Mouse (Mus musculus) A20 (cell line): ENCODE data around the gene Rims3.

Experiments used
- DNase-seq: peaks from one replicate; pipeline ENCODE4 v3.0.0-alpha.2; 2011; ENCODE audit warnings: low read depth, low spot score

Rims3 gene

DNA sequence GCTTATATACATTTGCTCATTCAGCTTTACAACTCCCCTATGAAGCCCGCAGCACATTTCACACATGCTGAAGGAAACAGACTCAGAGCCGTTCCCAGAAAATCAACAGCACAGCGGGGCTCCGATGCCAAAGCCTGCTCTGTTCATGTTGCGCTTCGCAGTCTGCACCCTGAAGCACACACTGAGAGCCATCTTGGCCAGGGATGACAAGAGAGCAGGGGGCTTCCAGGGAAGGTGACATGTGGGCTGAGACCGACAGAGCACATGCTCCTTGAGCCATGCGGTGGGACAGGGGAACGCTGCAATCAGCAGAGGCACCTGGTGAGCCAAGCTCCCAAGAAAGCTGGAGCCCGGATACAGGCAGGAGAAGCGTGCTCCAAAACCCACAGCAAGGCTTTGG is 5.2 kb upstream of the Rims3 start:
- no peak for DNase-seq

- peak; percentile 61 for DNase-seq
These were observed 3.7 kb upstream of the Rims3 start for GRCm38 (mm10) chr4:120850946-120851345.

- no peak for DNase-seq
These were observed 894 bp downstream of the Rims3 start for GRCm38 (mm10) chr4:120855360-120856060.

DNA sequence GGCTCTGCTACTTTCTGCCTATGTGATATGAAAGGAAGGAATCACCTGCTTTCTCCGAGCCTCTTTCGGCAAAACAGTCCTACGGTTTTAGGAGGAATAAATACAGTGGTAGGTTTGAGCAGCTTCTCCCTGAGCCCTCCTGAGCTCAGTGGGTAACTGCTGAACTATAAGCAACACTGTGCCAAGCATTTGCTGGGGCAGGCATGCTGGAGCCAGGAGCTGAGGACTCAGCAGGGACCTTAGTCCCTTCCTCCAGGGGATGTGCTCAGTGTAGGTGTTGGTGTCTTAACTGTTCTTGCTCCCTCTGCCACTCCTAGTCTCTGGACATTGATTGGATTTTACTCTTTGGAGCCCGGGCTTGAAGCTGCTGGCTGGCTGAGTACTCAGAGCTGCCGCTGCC is 1.8 kb downstream of the Rims3 start:
- no peak for DNase-seq

DNA sequence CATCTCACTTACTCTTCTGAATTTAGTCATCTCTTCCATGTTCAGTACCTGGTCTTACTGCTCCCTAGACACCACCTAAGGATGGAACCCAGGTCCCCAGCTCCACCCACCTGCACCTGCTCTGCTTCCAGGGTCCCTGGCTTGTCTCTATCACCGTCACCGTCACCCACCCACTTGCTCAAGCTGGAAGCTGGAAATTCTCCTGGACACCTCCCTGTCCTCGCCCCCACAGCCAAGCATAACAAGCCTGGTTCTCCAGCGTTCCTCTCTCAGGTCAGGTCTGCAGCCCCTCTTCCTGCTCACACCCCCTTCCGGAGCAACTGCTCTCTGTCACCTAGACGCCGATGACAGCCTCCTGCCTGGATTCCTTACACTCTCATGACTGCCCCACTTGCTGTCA is 5.2 kb downstream of the Rims3 start:
- DNase-seq = no peak

DNA sequence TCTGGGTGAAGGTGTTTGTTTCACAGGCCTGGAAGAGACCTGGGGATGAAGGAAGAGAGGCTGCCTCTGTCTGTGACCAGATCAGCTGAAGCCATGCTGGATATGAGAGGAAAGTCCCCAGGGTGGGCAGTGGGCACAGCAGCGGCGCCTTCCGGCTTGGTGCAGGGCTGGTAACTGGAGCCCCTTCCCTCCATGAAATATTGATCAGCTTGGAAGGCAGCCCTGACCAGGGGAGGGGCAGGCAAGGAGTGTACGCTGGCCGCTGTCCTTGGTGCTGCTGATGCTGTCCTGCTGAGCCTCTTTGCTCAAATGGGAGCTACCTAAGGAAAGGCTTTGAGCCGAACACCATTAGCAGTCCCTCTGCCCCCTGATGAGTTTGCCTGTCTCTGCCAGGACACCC is 11.6 kb downstream of the Rims3 start:
- peak; percentile 19 for DNase-seq

DNA sequence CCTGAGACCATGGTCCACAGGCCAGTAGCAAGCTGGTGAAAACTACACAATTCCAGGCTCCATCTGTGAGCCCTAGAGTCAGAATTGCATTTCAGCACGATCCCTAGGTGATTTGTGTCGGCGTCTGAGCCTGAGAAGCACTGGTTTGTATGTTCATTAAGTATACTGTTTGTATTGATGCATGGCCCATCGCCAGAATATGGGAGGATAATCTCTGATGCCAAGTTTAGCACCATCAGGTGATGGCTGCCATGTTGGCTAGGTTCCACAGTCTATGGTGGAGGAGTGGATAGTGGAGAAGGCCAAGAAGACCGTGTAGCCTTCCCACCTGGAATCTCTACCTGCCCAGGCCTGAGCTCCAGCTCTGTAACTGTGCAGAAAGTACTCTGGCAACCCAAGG is 13.6 kb downstream of the Rims3 start:
- no peak for DNase-seq

GRCm38 (mm10) chr4:120868988-120869387 is 14.4 kb downstream of the Rims3 start:
- DNase-seq = no peak

- DNase-seq = no peak
These were observed 15.7 kb downstream of the Rims3 start for GRCm38 (mm10) chr4:120870262-120870748.

DNA sequence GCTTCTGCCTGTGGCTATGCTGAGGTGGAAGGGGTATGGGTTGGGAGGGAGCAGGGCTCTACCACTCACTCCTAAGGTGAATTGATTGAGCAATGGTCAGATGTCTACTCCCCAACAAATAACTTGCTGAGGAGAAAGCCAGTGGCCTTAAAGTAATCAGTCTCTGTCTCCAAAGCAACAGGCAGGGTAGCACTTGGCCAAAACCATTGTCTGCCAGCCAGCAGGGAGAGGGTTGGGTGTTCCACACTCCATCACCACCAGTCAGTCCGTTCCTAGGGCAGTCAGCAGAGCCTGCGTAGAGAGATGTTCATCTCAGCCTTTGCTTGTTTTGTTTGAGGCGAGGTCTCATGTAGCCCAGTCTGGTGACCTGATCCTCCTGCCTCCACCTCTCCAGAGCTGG is 21.3 kb downstream of the Rims3 start:
- DNase-seq = no peak

DNA sequence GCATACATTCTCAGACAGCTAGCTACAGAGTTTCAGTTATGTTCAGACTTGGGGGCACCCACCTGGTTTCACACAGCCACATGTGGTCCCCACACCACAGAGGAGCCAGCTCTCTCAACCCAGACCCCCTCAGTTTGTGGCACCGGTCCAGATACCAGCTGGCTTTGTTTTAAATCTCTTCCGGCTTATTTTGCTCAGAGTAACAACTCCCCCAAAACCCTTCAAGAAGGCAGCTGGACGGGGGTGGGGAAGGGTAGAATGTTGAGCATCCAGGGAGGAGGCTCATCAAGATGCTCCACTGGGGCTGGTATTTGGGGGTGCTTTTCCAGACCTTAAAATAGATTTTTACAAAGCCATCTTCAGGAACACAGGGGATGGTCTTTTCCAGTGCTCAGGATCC is 24.1 kb downstream of the Rims3 start:
- no peak for DNase-seq

DNA sequence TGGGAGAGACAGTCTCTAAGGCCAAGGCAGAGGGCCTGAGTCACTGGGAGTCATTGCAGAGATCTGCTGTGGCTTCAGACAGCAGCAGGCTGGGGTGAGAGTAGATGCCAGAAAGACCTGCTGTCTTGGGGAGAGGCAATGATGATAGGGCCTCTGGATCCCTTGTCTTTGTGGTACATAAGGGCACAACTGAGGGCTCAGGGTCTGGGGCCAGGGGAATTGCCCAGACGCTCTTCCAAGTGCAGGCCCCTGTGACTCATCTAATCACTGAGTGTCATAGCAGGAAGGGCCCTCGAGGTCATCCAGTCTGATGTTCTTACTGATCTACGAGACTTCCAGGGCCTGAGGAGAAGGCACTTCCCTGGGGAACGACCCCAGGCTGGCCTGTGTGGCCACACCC is 24.8 kb downstream of the Rims3 start:
- no peak for DNase-seq

- no peak for DNase-seq
These were observed 26.3 kb downstream of the Rims3 start for GRCm38 (mm10) chr4:120880731-120881432.

DNA sequence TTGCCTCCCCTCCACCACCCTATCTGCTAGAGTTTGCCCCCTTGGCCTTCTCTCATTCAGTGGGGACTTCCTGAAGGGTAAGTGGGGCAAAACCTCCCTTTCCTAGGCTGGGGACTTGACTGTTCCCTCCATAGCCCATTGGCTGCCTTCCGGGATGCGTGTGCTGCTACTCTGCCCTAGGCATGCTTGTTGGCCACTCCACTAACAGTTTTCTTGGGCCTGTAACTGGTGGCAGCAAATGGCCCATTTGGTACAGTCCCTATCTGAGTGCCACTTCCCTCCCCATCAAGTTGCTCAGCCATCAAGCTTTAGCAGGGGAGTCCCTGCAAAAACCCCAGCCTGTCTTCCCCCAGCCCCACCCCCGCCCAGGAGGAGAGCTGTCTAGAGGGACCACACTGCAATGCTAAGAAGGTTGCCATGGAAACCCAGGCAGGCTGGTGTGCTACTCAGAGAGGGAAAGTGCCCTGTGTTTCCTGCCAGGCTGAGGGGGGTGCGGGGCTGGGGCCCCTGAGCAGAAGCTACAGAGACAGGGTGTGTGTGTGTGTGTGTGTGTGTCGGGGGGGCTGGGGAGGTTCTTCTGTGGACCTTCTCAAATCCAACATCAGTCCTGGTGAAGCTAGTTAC is 27.5 kb downstream of the Rims3 start:
- peak; percentile 72 for DNase-seq

GRCm38 (mm10) chr4:120885208-120886120 is 30.8 kb downstream of the Rims3 start:
- DNase-seq = no peak

DNA sequence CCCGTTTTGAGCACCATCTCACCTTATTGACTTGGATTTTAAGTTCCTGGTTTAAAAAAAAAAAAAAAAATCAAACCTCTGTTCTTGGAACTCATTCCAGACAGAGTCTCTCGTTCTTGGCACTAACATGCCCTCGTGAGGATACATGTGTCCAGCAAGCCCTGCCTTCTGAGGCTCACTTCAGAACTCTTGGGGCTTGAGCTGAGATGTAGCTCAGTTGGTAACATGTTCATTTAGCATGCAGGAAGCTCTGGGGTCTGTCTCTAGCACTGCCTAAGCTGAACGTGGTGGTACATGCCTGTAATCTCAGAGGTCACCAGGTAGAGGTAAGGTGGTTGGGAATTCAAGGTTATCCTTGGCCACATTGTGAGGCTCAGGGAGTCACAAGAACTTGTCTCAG is 31.5 kb downstream of the Rims3 start:
- DNase-seq = no peak

- no peak for DNase-seq
These were observed 32.2 kb downstream of the Rims3 start for GRCm38 (mm10) chr4:120886811-120887210.

- peak; percentile 61 for DNase-seq
These were observed 32.9 kb downstream of the Rims3 start for GRCm38 (mm10) chr4:120887381-120888112.

DNA sequence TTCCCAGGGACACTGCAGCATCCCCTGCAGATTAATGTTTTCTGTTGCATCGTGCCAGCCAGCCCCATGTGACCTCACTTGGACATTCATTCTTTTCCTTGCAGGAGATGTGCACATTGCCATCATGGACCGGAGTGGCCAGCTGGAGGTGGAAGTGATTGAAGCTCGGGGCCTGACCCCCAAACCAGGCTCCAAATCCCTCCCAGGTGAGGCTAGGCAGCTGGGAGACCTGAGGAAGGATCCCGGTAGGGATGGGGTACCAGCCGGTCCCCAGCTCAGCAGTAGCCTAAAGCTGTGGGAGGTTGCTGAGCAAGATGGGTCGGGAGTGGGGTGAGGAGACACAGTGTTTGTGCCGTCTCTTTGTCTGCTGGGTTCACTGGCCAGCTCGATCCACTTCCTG is 34.3 kb downstream of the Rims3 start:
- DNase-seq = no peak

DNA sequence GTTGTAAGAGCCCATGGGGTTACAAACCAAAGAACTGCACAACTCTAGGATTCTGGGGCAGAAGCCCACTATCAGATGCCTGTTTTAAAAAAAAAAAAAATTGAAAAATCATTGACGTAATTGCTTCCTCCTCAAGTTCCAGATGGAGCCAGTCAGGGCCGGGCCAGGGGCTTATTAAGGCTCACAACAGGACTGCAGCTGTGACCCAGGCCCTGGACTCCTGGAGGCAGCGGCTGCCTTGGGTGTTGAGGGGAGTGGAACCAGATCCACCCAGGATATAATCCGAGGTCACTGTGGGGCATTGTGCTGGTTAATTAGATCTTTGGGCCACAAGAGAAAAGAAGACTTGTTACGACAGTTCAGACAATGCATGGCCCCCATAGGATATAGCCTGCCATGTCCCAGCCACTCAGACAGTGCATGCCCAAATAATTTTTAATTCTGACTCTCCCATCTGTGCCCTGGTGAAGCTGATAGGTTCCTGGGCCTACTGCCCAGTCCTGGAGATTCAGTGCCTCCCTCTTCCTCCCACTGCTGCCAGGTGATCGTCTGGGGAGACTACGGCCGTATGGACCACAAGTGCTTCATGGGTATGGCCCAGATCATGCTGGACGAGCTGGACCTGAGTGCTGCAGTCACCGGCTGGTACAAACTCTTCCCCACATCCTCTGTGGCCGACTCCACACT is 36.3 kb downstream of the Rims3 start:
- no peak for DNase-seq
